Mouse (Mus musculus) brain, adult 2 months (tissue): Measurements from ENCODE around the gene Gjb3.

Experiments used
- DNase-seq: peaks from one replicate; pipeline ENCODE4 v3.0.0; 2011; ENCODE audit warnings: low read depth, low spot score

Gene Gjb3

GRCm38 (mm10) chr4:127286907-127287306 is 43.7 kb downstream of the Gjb3 start:
- DNase-seq: no peak

GRCm38 (mm10) chr4:127279241-127279640 is 51.4 kb downstream of the Gjb3 start:
- DNase-seq: no peak

- no peak for DNase-seq
Measured at GRCm38 (mm10) chr4:127278451-127279001, 52.1 kb downstream of the Gjb3 start.
